Mouse (Mus musculus) natural killer cell, adult 2 months (primary cell): ENCODE results near the gene Tmem30b.
"Not testable (repeated sequence)": the region's sequence is repeated elsewhere in the genome, so short reads cannot be mapped to it uniquely, and the experiment has no call there.

Experiments
- DNase-seq, 2 experiments: peaks; one replicate each; pipeline ENCODE4 v3.0.0; 2022; ENCODE audit warnings: low spot score in 2 of 2

The Tmem30b gene

DNA sequence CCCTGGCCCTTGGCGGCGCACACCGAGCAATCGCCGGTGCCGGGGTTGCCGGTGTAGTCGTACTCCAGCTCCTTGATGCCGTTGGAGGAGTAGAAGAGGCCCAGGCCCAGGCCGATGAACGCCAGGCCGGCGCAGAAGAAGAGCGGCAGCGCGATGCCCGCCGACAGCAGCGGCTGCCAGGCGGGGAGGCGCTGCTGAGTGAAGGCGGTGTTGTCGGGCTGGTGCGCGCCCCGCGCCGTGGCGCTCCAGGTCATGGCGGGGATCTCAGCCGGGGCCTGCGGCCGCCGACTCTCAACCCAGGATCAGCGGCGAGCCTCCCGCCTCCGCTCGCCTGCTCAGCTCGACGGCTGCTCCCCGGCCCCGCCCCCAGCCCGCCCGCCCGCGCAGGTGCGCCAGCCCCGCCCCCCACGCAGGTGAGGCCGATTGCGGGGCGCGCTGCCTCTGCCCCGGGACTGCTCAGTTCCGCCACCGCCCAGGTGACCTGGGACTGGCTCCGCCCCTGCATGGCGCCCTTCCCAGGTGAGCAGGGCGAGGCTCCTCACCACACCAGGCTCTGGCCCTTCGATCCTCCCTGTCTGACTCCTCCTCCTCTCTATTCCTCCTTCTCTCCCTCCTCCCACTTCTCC lies at the start of gene Tmem30b:
Tmem30b (minus strand) TSS at position 307 of the 626 bp plus-strand sequence.
- DNase-seq = no peak

- peak in 1 of 2 experiments; percentile 17 for DNase-seq
Measured at GRCm38 (mm10) chr12:73595226-73595625, 49.0 kb upstream of the Tmem30b start.

DNA sequence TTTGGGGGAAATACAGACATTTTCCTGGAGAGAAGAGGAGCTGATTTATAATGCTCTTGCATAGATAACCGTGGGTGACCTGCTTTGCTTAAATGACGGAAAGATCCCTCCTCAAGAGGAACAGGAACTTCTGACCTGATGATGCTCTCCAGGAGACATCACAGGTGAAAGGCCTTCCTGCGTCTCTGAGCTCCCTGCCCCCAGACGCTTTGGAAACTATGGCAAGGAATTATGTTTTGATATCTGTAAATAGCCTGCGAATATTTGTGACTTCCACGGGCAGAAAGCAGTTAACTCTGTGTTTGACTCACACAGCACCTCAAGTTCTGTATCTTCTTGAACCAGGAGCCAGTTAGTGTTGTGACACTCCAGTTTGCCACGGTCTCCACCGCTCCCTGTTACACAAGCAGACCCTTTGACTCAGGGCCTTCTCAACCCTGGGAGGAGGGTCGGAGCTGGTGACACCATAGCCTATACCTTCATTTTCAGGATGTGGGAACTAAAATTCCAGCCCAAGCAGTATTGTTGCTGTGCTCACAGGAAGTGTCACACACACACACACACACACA lies 48.1 kb upstream of the Tmem30b start:
- DNase-seq = no peak

GRCm38 (mm10) chr12:73593021-73593798 lies 47.0 kb upstream of the Tmem30b start:
- DNase-seq = peak; percentile 80 to 90

GRCm38 (mm10) chr12:73591625-73592024 lies 45.4 kb upstream of the Tmem30b start:
- DNase-seq = no peak

DNA sequence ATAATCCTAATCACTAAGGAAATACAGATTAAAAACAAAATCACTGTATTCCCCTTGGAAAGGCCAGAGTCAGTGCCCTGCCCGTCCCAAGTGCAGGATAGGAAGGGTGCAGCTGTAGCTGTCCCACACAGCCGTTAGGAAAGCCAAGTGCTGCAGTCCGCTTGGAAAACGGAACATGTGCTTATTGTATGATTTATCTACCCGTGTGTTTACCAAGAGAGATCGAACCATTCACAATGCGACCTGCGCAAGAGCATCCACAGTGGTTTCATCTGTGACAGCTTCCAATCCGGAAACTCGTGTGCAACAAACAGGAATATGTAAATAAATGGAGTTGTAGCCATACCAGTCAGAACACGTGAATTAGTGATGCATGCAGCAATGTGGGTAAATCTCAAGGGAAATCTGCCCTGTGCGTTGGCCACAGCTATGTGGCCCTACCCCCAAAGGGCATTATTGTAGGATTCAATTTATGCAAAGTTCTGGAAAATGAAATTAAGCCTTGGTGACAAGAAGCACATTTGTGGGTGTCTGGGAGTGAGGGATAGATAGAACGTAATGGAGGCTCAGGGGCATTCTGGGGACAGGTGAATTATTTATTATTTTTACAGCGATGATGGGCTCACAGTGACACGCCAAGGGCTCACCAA lies 44.6 kb upstream of the Tmem30b start:
- no peak for DNase-seq

DNA sequence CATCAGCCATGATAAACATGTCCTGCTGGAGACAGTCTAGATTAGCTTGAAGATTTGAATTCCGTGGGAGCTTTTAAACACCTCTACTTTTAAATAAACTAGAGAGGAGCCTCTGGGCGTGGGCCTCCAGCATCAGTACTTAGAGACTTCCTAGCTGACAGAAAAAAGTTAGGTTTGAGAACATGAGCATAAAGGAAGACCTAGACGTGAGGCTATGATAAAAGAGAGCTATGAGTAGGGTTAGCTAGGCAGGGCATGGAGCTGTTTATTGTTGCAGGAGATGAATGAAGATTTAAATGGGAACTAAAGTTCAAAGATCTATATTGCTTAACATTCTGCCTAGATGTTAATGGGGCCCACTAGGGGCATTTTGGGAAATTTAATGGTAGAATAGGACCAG lies 41.1 kb upstream of the Tmem30b start:
- no peak for DNase-seq

GRCm38 (mm10) chr12:73585850-73586249 lies 39.7 kb upstream of the Tmem30b start:
- no peak for DNase-seq

DNA sequence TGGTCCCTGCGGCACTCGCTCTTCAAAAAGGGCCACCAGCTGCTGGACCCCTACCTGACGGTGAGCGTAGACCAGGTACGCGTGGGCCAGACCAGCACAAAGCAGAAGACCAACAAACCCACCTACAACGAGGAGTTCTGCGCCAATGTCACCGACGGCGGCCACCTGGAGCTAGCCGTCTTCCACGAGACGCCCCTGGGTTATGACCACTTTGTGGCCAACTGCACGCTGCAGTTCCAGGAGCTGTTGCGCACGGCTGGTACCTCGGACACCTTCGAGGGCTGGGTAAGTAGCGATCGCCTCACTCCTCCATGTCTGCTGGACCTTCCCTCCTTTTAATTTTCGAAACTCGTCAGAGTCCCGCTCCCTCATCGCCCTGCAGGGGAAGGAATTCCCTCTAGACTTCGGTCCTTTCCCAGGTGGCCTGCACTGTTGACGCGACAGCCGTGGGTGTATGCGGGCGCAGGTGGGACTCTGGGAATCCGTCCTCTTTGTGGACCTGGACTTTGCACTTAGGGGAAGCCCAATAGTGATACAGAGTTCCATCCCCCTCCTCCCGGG lies 39.1 kb upstream of the Tmem30b start:
- DNase-seq = no peak

- DNase-seq = peak; percentile 78 to 79
Measured at GRCm38 (mm10) chr12:73584610-73585240, 38.5 kb upstream of the Tmem30b start, which contains the start of gene Prkch. Gene Prkch, plus strand, starts transcription at chr12:73584796.

DNA sequence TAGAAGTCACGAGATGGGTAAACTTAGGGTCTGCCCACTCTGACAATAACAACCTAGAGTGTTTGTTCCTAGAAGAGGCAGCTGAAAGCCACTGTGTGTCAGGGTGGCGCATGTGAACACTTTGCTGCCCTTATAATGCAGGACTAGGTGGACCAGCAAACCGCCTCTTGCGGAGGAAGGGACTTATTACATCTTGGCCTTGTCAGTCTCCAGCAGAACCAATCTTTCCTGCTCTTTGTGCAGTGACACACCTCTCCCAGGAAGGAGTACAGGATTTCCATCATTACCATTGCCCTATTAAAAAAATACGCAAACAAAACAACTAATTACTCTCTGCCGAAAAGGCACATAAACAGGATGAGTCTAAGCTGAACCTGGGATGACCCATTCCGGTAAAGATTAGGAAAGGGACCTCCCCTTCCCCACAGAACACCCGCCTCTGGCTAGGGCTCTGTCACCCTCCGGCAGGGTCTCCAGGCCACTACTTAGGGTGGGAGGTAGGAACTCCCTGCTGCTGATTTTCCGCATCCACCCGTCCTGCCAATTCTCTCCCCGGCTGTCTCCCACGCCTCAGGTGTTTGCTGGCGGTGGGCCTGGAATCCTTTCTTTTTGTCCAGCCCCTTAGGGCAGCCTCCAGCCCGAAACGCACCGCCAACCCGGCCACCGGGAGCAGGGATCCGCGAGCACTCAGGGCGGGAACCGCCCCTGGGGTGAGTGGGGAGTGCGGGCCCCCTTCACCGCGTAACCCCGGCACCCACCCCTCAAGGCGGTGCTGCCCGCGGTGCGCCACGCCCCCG lies 37.8 kb upstream of the Tmem30b start:
- DNase-seq = peak in 1 of 2 experiments; percentile 40

DNA sequence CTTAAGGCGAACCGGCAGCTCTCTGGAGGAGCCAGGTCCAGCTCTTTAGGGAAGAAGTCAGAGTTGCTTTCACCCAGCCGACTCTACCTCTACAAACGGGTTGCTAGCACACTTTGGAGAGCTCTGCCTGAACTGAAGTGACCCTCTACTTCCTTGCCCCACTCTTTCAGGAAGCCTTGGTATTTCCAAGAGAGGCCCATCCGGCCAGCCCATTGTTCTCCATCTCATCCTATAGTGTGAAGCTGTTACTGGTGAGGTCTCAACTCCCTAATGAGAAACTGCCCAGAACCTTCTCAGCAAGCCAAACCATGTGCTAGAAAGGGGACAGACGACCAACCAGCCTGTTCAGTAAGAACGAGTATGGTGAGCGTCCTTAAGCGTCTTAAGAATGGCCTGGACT lies 37.1 kb upstream of the Tmem30b start:
- no peak for DNase-seq

DNA sequence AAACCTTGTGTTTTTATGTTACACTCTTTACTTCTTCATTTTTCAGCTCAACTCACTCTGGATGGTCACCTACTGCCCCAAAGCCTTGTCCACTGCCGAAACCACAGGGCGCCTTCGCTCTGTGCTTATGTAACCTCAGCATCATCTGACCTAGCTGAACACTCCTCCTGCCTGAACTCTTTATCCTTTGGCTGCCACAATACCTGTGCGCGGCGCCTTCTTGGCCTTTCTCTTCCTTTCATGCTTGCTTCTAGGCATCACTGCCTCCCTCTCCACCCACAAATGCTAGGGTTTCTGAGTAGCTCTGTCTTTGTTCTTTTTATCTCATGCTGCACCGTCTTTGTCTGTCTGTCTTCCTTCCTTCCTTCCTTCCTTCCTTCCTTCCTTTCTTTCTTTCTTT lies 34.6 kb upstream of the Tmem30b start:
- DNase-seq = no peak

DNA sequence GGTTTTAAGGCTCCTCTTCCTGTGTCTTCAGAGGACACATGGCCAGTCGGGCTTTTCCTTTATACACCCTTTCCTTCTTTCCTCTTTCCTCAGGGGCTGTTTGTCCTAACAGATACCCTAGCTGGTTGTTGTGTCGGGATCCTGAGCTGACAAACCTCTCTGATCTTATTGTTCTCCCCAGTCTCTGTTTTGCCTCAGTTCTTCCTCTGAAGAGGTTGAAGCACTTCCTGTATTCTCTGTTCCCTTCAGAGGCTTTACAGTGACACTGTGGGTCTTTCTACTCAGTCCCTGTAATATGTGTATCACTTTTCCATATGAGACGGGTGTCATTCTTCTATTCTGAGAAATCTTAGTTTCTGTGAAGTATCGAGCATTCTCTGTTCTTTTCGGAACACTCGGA lies 31.9 kb upstream of the Tmem30b start:
- no peak for DNase-seq

GRCm38 (mm10) chr12:73574632-73575031 lies 28.4 kb upstream of the Tmem30b start:
- DNase-seq = no peak

GRCm38 (mm10) chr12:73565620-73565969 lies 19.4 kb upstream of the Tmem30b start:
- DNase-seq = no peak

DNA sequence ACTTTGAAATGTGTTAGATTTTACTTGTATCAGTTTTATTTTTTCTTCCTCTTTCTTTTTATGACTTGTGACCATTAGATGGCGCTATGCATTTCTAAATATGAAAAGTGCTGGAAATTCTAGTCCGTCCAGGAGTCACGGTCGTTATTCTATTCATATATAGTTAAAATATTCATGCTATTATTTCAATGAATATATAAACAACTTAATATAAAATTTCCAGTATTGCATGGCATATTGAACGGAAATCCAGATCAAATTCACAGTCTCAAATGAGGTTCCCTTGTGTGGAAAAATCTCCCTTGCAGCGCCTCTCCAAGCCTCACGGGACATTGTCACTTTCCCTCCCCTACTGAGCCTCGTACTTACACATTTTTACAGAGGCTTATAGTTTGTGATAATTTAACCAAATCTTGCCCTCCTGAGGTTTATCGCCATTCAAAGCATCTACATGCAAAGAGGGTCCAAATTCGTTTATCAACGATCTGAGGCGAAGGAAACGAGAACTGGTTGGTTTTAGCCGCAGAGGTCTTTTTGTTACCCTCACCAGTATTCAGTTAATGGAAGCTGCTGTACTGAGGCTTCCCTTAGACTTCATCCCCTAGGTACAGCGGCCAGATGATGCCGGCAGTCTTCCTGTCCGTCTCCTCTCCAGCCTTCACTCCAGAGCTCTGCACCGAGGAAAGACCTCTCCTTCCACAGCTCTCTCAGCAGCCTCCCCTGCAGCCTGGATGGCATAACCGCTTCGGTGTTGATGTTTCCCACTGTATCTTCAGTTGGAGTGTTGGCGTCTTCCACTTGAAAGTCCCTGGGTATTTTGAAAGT lies 18.8 kb upstream of the Tmem30b start:
- DNase-seq = no peak

GRCm38 (mm10) chr12:73564176-73564575 lies 18.0 kb upstream of the Tmem30b start:
- no peak for DNase-seq

GRCm38 (mm10) chr12:73563122-73563521 lies 16.9 kb upstream of the Tmem30b start:
- not testable (repeated sequence) for DNase-seq

- DNase-seq = no peak
Measured at GRCm38 (mm10) chr12:73560091-73560490, 13.9 kb upstream of the Tmem30b start.
